Mouse (Mus musculus) layer of hippocampus, postnatal 25 days (tissue): ENCODE measurements around the gene Lta. TPM values are rescaled to one million over a fixed set of nuclear protein-coding genes. Genes with fewer than 3 reads are reported as not detected.

Experiments
- DNase-seq, 2 experiments: peaks; one replicate each; pipeline ENCODE4 v3.0.0; 2022; ENCODE audit warnings: mixed read lengths in 2 of 2, low spot score in 1 of 2; ENCODE audit errors: extremely low spot score in 1 of 2
- total RNA-seq, 2 experiments: library from RNA; stranded (reverse); gene quantifications; 2 replicates each; pipeline ENCODE4 v1.2.3; 2021

Lta gene
- total RNA-seq, 2 experiments from 2014 or later: 0.20 TPM; not detected in 1

- DNase-seq: no peak
Measured at GRCm38 (mm10) chr17:35187345-35187744, 17.8 kb downstream of the Lta start.

- no peak for DNase-seq
Measured at GRCm38 (mm10) chr17:35186681-35187080, 18.5 kb downstream of the Lta start.

GRCm38 (mm10) chr17:35185639-35186611 lies 19.2 kb downstream of the Lta start:
- no peak for DNase-seq

- no peak for DNase-seq
Measured at GRCm38 (mm10) chr17:35180093-35180492, 25.1 kb downstream of the Lta start.

GRCm38 (mm10) chr17:35178528-35178927 lies 26.6 kb downstream of the Lta start:
- DNase-seq: peak in 1 of 2 experiments; percentile 57

GRCm38 (mm10) chr17:35175968-35176367 lies 29.2 kb downstream of the Lta start, which contains the start of gene Aif1:
Aif1 (minus strand) TSS chr17:35176068.
- DNase-seq: no peak

- DNase-seq: no peak
Measured at GRCm38 (mm10) chr17:35175382-35175781, 29.8 kb downstream of the Lta start.

- DNase-seq: no peak
Measured at GRCm38 (mm10) chr17:35174201-35174977, 30.8 kb downstream of the Lta start.

- no peak for DNase-seq
Measured at GRCm38 (mm10) chr17:35173329-35173728, 31.8 kb downstream of the Lta start.

GRCm38 (mm10) chr17:35172445-35173234 lies 32.5 kb downstream of the Lta start:
- DNase-seq: no peak

- DNase-seq: no peak
Measured at GRCm38 (mm10) chr17:35168541-35169207, 36.5 kb downstream of the Lta start.

- DNase-seq: no peak
Measured at GRCm38 (mm10) chr17:35167794-35168193, 37.4 kb downstream of the Lta start.

- peak in 1 of 2 experiments; percentile 55 for DNase-seq
Measured at GRCm38 (mm10) chr17:35166352-35167035, 38.7 kb downstream of the Lta start.

- DNase-seq: no peak
Measured at GRCm38 (mm10) chr17:35165451-35166155, 39.5 kb downstream of the Lta start.

GRCm38 (mm10) chr17:35164568-35165450 lies 40.3 kb downstream of the Lta start, which contains the start of gene Prrc2a:
Prrc2a (minus strand) TSS chr17:35164897.
- DNase-seq: peak; percentile 94 to 98

- DNase-seq: peak in 1 of 2 experiments; percentile 40
Measured at GRCm38 (mm10) chr17:35164218-35164567, 41.0 kb downstream of the Lta start.

GRCm38 (mm10) chr17:35163326-35164081 lies 41.6 kb downstream of the Lta start:
- no peak for DNase-seq
